Mouse (Mus musculus): ENCODE measurements around the gene Cenpi. TPM values are rescaled to one million over a fixed set of nuclear protein-coding genes. Genes with fewer than 3 reads are reported as not detected.
"Not testable (repeated sequence)": the region's sequence is repeated elsewhere in the genome, so short reads cannot be mapped to it uniquely, and the experiment has no call there.

The Cenpi gene
- polyA plus RNA-seq, 1 experiment from 2014 or later, result 35.3 TPM

DNA sequence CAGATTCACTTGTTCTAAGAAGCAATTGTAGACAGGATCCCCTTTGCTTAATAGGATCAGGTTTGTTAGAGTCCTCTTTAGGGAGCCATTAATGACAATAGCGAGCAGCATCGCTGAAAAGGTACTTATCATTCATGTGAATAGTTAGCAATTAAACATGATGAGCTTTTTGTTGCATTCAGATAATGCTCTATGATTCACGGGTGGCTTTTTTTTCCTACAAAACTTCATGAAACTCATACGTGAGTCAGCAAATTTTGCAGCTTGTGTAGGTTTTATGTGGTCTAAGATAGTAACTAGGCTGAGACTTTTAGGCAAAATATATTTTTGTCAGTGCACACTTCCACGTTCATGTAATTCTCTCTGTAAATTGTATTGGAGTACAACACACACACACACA, 7.7 kb upstream of the Cenpi start:
- WGBS, result 75% methylated on average over 5 of the region's 5 CpGs
- no peaks in the 10 kb centered on the region for H3K4me1 ChIP-seq

DNA sequence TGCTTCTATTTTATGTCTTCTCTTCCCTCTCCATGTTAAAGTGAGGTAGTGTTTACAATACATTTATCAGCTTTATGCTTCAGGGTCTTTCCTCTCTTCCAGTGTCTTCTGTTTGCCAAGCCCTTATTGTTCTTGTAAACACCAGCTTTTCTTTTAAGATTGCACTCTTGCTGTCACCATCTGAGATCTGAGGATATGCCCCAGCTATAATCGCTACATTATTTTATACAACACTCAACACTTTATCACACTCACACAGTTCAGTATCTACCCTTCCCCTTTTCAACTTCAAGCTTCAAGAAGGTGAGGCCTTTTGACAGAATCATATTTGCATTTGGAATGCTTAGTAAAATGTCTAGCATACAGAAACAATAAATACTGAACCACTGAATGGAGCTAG, 4.6 kb upstream of the Cenpi start:
- Histone ChIP-seq H3K9me3 (no peaks in the 10 kb centered on the region), H3K4me2 (no peak overlapping the region), H3K27me3 (no peaks in the 10 kb centered on the region), H3K9ac (no peak overlapping the region), H3K4me3 (no peak overlapping the region), H3K36me3 (no peaks in the 10 kb centered on the region), H3K27ac (no peak overlapping the region), H3K4me1 (no peaks in the 10 kb centered on the region)
- no peak for ATAC-seq (ENCODE audit: borderline replicate concordance, extremely low read depth, low FRiP score, low TSS enrichment)
- 70% methylated on average over 1 of the region's 1 CpGs for WGBS

More for the DNA sequence above, 7.7 kb upstream of the Cenpi start:
- H3K36me3 ChIP-seq, result no peaks in the 10 kb centered on the region
- no peak overlapping the region for H3K4me3 ChIP-seq
- ATAC-seq (ENCODE audit: borderline replicate concordance, extremely low read depth, low FRiP score, low TSS enrichment), result no peak
- no peak overlapping the region for H3K9ac ChIP-seq
- no peaks in the 10 kb centered on the region; the same call in 1 of the 2 replicates for H3K27me3 ChIP-seq
- H3K4me2 ChIP-seq, result no peak overlapping the region
- no peak overlapping the region for H3K27ac ChIP-seq
- H3K9me3 ChIP-seq, result no peaks in the 10 kb centered on the region

DNA sequence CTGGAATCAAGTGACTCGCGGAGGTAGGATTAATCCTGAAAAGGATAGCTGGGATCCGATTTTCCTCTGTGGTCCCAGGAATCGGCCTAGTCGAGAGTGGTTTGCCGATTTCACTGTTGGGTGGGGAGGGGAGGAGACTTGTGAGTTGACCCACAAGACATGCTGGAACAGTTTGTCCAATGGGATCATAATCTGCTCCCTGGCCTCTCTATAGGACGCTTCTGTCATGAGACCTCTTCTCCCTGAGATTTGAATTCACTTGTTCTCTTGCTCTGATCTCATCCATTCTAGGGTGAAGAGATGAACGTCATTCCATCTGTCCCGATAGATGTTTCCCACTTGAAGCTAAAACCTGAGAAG, 371 bp downstream of the Cenpi start:
- Histone ChIP-seq H3K36me3 (no peaks in the 10 kb centered on the region), H3K27ac (0 out of 2 replicates have a peak overlapping the region, but pooled peaks have one; percentile 35), H3K27me3 (no peaks in the 10 kb centered on the region), H3K4me2 (peak overlapping the region; percentile 51), H3K4me1 (no peaks in the 10 kb centered on the region), H3K9ac (peak overlapping the region; percentile 31; the same call in 1 of the 2 replicates), H3K9me3 (no peaks in the 10 kb centered on the region), H3K4me3 (peak overlapping the region; percentile 48)
- ATAC-seq (ENCODE audit: borderline replicate concordance, extremely low read depth, low FRiP score, low TSS enrichment), result peak; percentile 78; the same call in 1 of the 2 replicates
- WGBS, result 28% methylated on average over 9 of the region's 9 CpGs

DNA sequence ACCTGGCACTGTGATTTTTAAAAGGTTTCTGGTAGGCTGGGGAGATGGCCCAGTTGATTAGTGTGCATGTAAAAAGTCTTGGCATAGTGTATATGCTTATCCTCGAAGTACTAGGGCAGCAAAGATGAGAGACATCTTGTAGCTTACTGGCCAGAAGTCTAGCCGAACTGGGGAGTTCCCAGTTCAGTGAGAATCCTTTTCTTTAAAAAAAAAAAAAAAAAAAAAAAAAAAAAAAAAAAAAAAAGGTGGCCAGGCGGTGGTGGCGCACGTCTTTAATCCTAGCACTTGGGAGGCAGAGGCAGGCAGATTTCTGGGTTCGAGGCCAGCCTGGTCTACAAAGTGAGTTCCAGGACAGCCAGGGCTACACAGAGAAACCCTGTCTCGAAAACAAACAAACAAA, 3.3 kb downstream of the Cenpi start:
- H3K36me3 ChIP-seq; H3K9ac ChIP-seq; H3K27me3 ChIP-seq; H3K4me2 ChIP-seq; H3K9me3 ChIP-seq; ATAC-seq (ENCODE audit: borderline replicate concordance, extremely low read depth, low FRiP score, low TSS enrichment); H3K4me1 ChIP-seq; H3K27ac ChIP-seq; H3K4me3 ChIP-seq: not testable (repeated sequence)
- WGBS, result 80% methylated on average over 7 of the region's 7 CpGs

DNA sequence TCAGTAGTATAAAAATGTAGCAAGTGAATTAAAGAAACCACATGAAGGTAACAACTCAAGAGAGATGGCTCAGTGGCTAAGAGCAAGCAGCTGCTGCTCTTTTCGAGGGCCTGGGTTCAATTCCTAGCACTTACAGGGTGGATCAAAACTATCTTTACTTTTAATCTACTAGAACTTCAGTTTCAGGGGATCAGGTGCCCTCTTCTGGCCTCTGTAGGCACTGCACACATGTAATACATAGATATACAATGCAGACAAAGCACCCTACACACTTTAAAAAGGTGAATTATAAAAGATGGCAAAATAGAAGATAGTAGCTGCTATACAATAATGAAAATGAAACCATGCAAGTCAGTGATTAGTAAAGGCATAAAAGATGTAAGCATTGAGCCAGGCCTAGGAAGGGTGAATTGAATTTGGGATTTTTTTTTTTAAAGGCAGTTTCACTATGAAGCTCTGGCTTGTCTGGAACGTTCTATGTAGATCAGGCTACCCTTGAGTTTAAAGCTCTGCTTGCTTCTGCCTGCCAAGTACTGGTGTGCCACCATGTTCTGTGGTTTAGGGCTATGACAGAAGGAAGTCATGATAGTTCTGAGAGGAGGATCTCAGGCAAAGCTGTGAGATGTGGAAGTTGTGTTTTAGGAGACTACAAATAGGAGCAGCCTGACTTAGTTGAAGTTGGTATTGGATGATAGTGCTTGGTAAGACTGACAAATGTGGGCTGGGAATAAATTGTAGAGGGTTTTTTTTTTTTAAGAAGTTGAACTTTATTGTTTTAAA, 11.5 kb downstream of the Cenpi start:
- WGBS, result 83% methylated on average over 2 of the region's 2 CpGs
- H3K27ac ChIP-seq, result no peak overlapping the region
- H3K9ac ChIP-seq, result no peak overlapping the region
- no peak overlapping the region for H3K4me3 ChIP-seq
- H3K9me3 ChIP-seq, result no peaks in the 10 kb centered on the region
- H3K27me3 ChIP-seq, result no peaks in the 10 kb centered on the region
- H3K4me1 ChIP-seq, result no peaks in the 10 kb centered on the region
- H3K4me2 ChIP-seq, result no peak overlapping the region
- no peak for ATAC-seq (ENCODE audit: borderline replicate concordance, extremely low read depth, low FRiP score, low TSS enrichment)
- peaks cover 4% of the 10 kb centered on the region; the same call in 1 of the 2 replicates for H3K36me3 ChIP-seq

DNA sequence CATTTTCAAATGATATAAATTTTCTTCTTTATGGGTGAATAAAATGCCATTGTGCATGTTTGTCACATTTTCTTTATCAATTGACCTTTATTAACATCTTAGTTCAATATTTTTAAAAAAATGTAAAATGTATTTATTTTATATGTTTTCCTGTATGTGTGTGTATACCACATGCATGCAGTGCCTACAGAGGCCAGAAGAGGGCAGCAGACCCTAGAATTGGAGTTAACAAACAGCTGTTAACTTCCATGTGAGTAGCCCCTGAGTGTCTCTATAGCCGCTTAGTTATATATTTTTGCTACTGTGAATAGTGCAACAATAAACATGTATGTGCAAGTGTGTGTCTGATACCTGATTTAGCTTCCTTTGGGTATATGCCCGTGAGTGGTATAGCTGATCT, 25.4 kb downstream of the Cenpi start:
- peaks cover 4% of the 10 kb centered on the region; the same call in 1 of the 2 replicates for H3K36me3 ChIP-seq
- H3K9ac ChIP-seq, result no peak overlapping the region
- H3K4me2 ChIP-seq, result no peak overlapping the region
- 93% methylated on average over 2 of the region's 2 CpGs for WGBS
- no peak for ATAC-seq (ENCODE audit: borderline replicate concordance, extremely low read depth, low FRiP score, low TSS enrichment)
- H3K27me3 ChIP-seq, result no peaks in the 10 kb centered on the region
- H3K27ac ChIP-seq, result no peak overlapping the region
- no peaks in the 10 kb centered on the region for H3K4me1 ChIP-seq
- H3K4me3 ChIP-seq, result no peak overlapping the region
- no peaks in the 10 kb centered on the region for H3K9me3 ChIP-seq

DNA sequence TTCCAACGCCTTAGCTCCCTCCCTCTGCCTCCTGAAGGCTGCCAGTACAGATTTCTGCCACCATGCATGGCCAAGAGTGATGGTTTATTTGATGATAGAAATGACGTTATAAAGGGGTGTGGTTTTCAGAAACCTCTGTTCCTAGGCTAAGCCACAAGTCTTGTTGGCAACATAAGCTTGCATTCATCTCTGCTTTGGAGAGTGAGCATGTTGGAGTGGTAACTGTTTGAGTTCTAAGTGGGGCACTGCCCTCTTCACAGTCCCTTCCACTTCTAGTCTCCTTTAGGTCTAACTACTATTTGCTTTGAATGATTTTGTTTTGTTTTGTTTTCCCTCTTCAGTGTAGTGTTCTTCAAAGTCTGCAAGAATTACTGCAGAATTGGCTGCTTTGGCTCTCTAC, 34.9 kb downstream of the Cenpi start:
- Histone ChIP-seq H3K9ac (no peak overlapping the region), H3K4me2 (no peak overlapping the region), H3K4me3 (no peak overlapping the region), H3K27ac (no peak overlapping the region), H3K27me3 (no peaks in the 10 kb centered on the region), H3K9me3 (no peaks in the 10 kb centered on the region), H3K36me3 (peaks cover 5% of the 10 kb centered on the region), H3K4me1 (no peaks in the 10 kb centered on the region)
- WGBS, result 82% methylated on average over 2 of the region's 2 CpGs
- ATAC-seq (ENCODE audit: borderline replicate concordance, extremely low read depth, low FRiP score, low TSS enrichment), result no peak

DNA sequence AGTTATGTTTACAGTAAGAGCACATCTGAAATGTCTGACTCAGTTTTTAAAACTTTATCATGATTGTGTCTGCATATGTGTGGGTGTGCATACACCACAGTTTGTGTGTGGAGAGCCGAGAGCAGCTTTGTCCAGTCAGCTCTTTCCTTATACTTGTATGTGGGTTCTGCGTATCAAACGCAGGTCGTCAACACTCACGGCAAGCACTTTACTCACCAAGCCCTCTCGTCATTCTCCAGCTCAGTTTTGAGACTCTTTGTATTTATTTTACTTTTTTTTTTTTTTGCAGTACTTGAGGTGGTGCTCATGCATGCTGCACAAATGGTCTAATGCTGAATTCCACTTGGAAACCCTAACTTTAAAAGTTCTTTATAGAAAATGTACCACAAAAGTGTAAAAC, 42.3 kb downstream of the Cenpi start:
- H3K4me2 ChIP-seq, result no peak overlapping the region
- H3K4me1 ChIP-seq, result no peaks in the 10 kb centered on the region
- no peak for ATAC-seq (ENCODE audit: borderline replicate concordance, extremely low read depth, low FRiP score, low TSS enrichment)
- no peaks in the 10 kb centered on the region for H3K27me3 ChIP-seq
- no peaks in the 10 kb centered on the region for H3K9me3 ChIP-seq
- WGBS, result 84% methylated on average over 6 of the region's 6 CpGs
- H3K27ac ChIP-seq, result no peak overlapping the region
- no peaks in the 10 kb centered on the region for H3K36me3 ChIP-seq
- no peak overlapping the region for H3K4me3 ChIP-seq
- H3K9ac ChIP-seq, result no peak overlapping the region

DNA sequence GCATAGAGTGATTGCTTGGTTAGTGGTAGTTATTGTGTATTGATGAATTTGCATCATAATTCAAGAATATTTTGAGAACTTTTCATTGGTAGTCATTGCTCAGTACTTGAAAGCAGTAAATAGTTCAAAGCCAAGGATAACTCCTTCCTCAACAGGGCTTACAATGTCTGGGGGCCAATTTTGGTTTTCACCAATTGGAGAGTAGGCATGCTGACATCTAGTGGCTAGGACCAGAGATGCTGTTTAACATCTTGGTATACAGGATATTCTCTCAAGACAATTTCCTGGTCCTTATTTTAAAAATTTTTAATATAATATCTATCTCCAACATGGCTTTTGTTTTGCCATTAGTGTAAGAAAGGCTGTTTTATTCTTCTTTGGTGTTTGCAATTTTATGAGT, 46.0 kb downstream of the Cenpi start:
- H3K27me3 ChIP-seq, result no peaks in the 10 kb centered on the region
- ATAC-seq (ENCODE audit: borderline replicate concordance, extremely low read depth, low FRiP score, low TSS enrichment), result no peak
- H3K36me3 ChIP-seq, result no peaks in the 10 kb centered on the region
- H3K4me1 ChIP-seq, result no peaks in the 10 kb centered on the region
- H3K9ac ChIP-seq, result no peak overlapping the region
- H3K27ac ChIP-seq, result no peak overlapping the region
- H3K9me3 ChIP-seq, result no peaks in the 10 kb centered on the region
- no peak overlapping the region for H3K4me2 ChIP-seq
- no peak overlapping the region for H3K4me3 ChIP-seq

DNA sequence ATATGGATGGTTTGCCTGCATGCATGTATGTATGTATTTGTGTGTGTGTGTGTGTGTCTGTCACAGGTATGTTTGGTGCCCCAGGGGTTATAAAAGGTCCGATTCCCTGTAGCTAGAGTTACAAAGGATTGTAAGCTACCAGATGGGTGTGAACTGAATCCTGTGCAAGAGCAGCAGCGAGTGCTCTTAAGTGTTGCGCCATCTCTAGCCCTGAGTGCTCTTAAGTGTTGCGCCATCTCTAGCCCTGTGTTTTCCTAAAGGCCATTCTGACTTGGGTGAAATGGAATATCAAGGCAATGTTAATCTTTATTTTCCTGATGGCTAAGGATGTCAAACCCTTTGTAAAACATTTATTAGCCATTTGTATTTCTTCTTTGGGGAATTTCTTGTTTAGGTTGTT, 51.5 kb downstream of the Cenpi start:
- no peak for ATAC-seq (ENCODE audit: borderline replicate concordance, extremely low read depth, low FRiP score, low TSS enrichment)
- Histone ChIP-seq H3K9me3 (no peaks in the 10 kb centered on the region), H3K4me3 (no peak overlapping the region), H3K36me3 (no peaks in the 10 kb centered on the region), H3K9ac (no peak overlapping the region), H3K4me1 (no peaks in the 10 kb centered on the region), H3K27me3 (no peaks in the 10 kb centered on the region), H3K4me2 (no peak overlapping the region), H3K27ac (no peak overlapping the region)
- 65% methylated on average over 4 of the region's 4 CpGs for WGBS

DNA sequence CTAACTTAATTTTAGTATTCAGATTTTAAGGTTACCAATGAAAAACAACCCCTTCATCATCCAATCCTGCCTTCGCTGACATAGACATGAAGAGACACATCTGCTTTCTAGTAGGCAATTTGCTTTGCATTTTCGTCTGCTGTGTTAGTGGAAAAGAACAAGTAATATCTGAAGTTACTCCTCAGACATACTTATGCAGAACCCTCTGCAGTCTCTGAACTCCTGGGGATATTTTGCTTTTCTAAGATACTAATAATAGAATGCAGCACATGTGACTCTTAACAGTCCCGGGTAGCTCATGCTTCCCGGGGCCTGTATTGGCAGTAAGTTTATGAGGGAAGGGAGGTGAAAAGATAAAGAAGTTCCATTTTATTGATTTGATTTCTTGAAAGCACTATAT, 54.3 kb downstream of the Cenpi start:
- ATAC-seq (ENCODE audit: borderline replicate concordance, extremely low read depth, low FRiP score, low TSS enrichment), result no peak
- Histone ChIP-seq H3K4me3 (no peak overlapping the region), H3K36me3 (no peaks in the 10 kb centered on the region), H3K27ac (no peak overlapping the region), H3K4me2 (no peak overlapping the region), H3K9ac (no peak overlapping the region), H3K27me3 (no peaks in the 10 kb centered on the region), H3K9me3 (no peaks in the 10 kb centered on the region), H3K4me1 (no peaks in the 10 kb centered on the region)
- 91% methylated on average over 4 of the region's 4 CpGs for WGBS

DNA sequence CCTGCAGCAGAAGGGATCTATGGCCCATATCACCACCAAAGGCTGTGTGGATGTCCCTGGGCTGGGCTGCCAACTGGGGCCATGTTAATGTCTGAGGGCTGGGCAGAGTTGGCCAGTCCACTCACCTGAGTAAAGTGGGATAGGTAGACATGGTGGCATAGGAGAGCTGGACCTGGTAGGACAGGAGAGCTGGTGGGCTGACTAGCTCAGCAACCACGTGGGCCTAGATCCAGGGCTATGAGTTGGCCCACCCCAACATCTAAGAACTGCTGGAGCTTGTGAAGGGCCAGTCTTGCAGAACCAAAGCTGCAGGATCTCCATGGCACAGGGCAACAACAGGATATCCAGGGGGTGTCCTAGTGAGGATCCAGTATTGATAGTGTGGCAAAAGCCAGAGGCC, 57.5 kb downstream of the Cenpi start:
- no peaks in the 10 kb centered on the region for H3K9me3 ChIP-seq
- no peak overlapping the region for H3K27ac ChIP-seq
- no peaks in the 10 kb centered on the region for H3K4me1 ChIP-seq
- H3K4me2 ChIP-seq, result no peak overlapping the region
- H3K36me3 ChIP-seq, result no peaks in the 10 kb centered on the region
- ATAC-seq (ENCODE audit: borderline replicate concordance, extremely low read depth, low FRiP score, low TSS enrichment), result no peak
- H3K9ac ChIP-seq, result no peak overlapping the region
- H3K4me3 ChIP-seq, result no peak overlapping the region
- WGBS, result 70% methylated on average over 1 of the region's 1 CpGs
- no peaks in the 10 kb centered on the region for H3K27me3 ChIP-seq

DNA sequence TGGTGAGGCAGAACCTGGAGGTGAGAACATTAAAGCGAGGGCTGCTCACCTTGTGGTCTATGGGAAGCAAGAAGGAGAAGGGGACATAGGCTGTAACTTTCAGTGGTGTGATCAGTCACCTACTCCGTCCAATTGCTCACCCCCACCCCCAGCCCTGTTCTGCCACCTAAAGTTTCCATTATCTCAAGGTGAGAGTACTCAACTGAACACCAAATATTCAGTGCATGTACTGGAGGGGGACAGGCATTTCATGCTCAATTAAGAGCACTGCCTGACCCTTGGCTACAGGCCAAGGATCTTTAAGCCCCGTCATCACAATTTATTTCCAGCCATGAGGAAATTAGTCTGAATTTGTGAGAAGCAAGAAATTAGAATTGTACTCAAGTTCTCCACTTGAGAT, 58.7 kb downstream of the Cenpi start:
- H3K9me3 ChIP-seq, result no peaks in the 10 kb centered on the region
- 65% methylated on average over 3 of the region's 3 CpGs for WGBS
- no peak overlapping the region for H3K4me2 ChIP-seq
- H3K36me3 ChIP-seq, result no peaks in the 10 kb centered on the region
- no peaks in the 10 kb centered on the region for H3K27me3 ChIP-seq
- no peak overlapping the region for H3K4me3 ChIP-seq
- ATAC-seq (ENCODE audit: borderline replicate concordance, extremely low read depth, low FRiP score, low TSS enrichment), result no peak
- H3K9ac ChIP-seq, result no peak overlapping the region
- no peak overlapping the region for H3K27ac ChIP-seq
- no peaks in the 10 kb centered on the region for H3K4me1 ChIP-seq

Measured in lung, embryonic 15.5 days (tissue).